Mouse (Mus musculus): ENCODE measurements around the gene Fndc5. TPM values are rescaled to one million over a fixed set of nuclear protein-coding genes. Genes with fewer than 3 reads are reported as not detected.
A peak's percentile ranks its signal among the peaks of the same experiment; 100 is the strongest.

The Fndc5 gene
- polyA plus RNA-seq, 1 experiment from 2014 or later = 1.5 TPM

DNA sequence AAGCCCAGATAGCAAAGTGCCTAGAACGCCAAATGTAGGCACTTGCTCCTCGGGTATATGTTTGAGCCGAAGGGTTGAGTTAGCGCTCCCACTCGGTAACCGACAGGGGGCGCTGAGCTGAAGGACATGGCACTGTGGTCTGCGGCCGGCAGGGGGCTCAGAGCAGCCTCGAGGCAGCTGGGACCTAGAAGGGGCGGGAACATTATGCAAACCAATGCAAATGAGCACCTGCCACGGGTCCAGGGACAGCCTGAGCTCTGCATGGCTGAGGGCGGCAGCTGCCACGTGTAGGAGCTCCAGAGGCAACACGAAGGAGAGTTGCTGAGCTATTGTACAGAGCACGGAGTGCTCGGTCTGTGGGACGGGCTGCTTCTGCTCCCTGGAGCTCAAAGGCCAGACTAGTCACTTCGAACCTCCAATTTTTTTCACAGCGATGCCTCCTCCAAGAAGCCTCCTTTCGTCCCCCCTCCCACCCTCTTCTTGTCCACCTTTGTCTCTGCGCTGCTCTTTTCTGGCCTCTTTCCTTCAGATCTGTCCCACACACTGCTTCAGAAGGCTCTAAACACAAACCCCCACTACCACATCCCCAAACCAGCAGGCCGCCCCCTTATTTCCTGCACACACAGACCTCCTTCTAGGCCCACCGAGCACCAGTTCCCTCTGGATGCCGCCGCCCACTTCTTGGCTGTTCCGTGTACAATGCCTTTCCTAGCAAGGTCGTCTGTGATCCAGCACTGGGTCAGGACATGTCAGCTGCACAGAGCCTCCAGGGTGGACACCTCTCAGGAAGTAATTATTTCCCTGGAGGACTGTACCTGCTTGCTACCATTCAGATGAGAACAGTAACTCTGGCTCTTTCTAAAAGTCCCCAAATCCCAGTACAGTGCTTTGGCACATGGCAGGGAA is 23.5 kb upstream of the Fndc5 start:
- Histone ChIP-seq H3K9me3 (no peaks in the 10 kb centered on the region), H3K36me3 (replicated peaks) (no peaks in the 10 kb centered on the region), H3K4me3 (peak overlapping the region; percentile 19; the same call in 1 of the 2 replicates), H3K27ac (replicated peaks) (0 out of 2 replicates have a peak overlapping the region, but pooled peaks have one; percentile 7), H3K4me1 (peaks cover 35% of the 10 kb centered on the region), H3K27me3 (replicated peaks; ENCODE audit: low read depth, poor library complexity, severe bottlenecking) (peaks cover 35% of the 10 kb centered on the region)
- peak; percentile 90 for DNase-seq (ENCODE audit: low spot score)
- WGBS = 35% methylated on average over 28 of the region's 28 CpGs

DNA sequence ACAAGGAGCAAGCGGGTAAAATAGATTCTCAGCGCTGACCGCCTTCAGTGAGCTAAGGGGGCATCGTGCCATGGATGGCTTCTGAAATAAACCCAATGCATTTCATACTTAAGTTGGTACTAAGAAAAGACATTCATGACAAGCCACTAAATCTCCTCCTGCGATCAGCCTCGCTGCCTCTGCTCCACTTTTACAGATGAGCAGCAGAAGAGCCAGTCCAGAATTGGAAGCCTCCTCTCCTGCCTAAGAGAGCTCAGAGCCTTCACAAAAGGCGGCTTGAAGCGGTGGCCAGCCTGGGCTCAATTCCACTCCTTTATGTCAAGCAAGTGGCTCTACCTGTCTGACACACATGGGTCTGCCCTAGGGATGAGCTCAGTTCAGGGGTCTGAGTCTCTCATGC is 20.1 kb upstream of the Fndc5 start:
- peaks cover 67% of the 10 kb centered on the region for H3K27me3 ChIP-seq (replicated peaks; ENCODE audit: low read depth, poor library complexity, severe bottlenecking)
- H3K4me3 ChIP-seq = no peak overlapping the region
- H3K27ac ChIP-seq (replicated peaks) = no peak overlapping the region
- WGBS = 89% methylated on average over 8 of the region's 8 CpGs
- no peak for DNase-seq (ENCODE audit: low spot score)
- peaks cover 38% of the 10 kb centered on the region for H3K4me1 ChIP-seq
- H3K36me3 ChIP-seq (replicated peaks) = no peaks in the 10 kb centered on the region
- no peaks in the 10 kb centered on the region for H3K9me3 ChIP-seq

DNA sequence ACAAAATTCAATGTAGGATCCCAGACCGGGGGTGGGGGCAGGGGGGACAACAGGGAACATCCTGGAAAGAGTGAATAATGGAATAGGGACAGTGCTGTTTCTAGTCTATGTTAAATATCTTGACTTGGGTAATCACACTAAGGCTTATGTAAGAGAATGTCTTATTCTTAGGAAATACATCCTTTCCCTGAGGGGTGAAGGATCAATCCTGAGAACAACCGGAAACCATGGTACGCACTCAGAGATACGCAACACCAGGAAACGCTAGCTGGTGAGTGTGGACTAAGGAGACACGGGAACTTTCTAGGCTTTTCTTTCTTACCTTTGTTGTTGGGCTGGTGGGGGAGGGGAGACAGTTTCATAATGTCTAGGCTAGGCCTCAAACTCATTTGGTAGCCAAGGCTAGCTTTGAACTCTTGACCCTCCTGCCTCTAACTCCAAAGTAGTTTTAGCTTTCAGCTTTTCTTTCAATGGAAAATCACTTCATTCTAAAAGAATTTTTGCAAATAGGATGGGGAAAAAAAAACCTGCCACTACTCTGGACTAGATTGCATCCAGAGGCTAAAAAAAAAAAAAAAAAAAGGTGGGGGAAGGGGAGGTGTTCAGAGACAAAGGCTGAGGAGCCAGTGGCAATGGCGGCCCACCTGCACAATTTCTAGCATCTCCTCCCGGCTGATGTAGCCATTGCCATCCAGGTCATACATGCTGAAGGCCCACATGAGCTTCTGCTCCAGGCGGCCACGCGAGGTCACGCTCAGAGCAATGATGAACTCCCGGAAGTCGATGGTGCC is 18.9 kb upstream of the Fndc5 start:
- Histone ChIP-seq H3K4me1 (peaks cover 32% of the 10 kb centered on the region), H3K27ac (replicated peaks) (no peak overlapping the region), H3K4me3 (no peak overlapping the region), H3K9me3 (no peaks in the 10 kb centered on the region), H3K36me3 (replicated peaks) (no peaks in the 10 kb centered on the region), H3K27me3 (replicated peaks; ENCODE audit: low read depth, poor library complexity, severe bottlenecking) (peaks cover 79% of the 10 kb centered on the region)
- WGBS = 86% methylated on average over 14 of the region's 14 CpGs
- no peak for DNase-seq (ENCODE audit: low spot score)

DNA sequence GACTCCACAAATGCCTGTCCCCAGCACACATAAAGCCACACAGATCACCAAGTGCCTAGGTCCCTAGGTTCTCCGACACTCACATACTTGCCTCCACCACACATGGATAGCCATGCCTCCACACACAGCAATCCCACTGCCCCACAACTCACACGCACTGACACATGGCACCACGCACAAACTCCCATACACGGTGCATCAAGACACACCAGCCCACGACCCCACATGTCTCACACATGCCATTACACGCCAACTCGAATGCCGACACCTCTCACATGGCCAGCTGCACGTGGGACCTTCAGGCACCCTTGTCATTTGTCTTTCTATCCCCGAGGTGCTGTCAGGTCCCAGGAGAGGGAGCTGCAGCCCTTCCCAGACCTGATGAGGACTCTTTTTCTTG is 17.1 kb upstream of the Fndc5 start:
- Histone ChIP-seq H3K9me3 (no peaks in the 10 kb centered on the region), H3K36me3 (replicated peaks) (no peaks in the 10 kb centered on the region), H3K27me3 (replicated peaks; ENCODE audit: low read depth, poor library complexity, severe bottlenecking) (peaks cover 79% of the 10 kb centered on the region), H3K4me3 (no peak overlapping the region), H3K4me1 (peaks cover 26% of the 10 kb centered on the region), H3K27ac (replicated peaks) (no peak overlapping the region)
- 74% methylated on average over 10 of the region's 10 CpGs for WGBS
- no peak for DNase-seq (ENCODE audit: low spot score)

DNA sequence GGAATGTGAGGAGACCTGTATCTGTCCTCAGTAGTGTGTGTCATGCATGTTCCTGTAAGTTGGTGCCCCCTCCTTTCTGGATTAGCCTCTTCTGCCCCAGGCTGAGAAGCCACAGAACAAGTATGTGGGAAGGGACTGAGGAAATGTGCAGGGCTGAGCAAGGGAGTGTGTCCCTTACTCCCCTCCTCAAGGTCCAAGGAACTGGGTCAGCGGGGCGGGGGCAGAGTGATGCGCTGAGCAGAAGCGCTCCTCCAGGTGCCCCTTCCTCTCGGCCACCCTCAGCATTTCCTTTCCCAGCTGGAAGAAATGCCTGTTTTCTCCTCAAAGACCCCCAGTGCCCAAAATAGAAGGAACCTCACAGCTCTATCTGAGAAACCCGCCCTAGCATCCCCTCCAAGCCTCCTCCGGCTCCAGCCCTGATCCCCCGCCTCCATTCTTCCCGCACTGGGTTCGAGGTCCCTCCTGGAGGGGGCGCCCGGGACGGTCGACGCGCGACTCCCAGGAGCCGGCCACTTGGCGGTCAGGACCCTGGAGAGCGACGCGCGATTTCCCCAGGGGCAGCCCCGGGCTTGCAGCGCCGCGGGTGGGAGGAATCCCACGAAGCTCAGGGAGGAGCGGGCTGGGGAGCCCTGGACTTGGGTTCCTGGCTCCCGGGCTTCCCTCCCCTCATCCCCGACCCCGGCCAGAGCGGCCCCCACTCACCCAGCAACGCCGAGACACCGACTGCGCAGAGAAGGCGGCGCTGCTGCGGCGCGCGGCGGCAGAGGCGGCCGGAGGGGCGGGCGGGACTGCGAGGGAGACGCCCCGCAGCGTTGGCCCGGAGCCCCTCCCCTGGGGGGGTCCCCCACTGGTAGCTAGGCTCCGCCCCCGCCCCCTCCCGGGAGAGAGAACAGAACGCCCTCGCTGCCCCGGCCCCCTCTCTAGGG is 16.0 kb upstream of the Fndc5 start:
- peak overlapping the region; percentile 62 for H3K4me3 ChIP-seq
- no peaks in the 10 kb centered on the region for H3K9me3 ChIP-seq
- H3K27me3 ChIP-seq (replicated peaks; ENCODE audit: low read depth, poor library complexity, severe bottlenecking) = peaks cover 81% of the 10 kb centered on the region
- H3K36me3 ChIP-seq (replicated peaks) = no peaks in the 10 kb centered on the region
- H3K4me1 ChIP-seq = peaks cover 30% of the 10 kb centered on the region
- peak; percentile 87 for DNase-seq (ENCODE audit: low spot score)
- H3K27ac ChIP-seq (replicated peaks) = no peak overlapping the region
- 1% methylated on average over 59 of the region's 59 CpGs for WGBS

DNA sequence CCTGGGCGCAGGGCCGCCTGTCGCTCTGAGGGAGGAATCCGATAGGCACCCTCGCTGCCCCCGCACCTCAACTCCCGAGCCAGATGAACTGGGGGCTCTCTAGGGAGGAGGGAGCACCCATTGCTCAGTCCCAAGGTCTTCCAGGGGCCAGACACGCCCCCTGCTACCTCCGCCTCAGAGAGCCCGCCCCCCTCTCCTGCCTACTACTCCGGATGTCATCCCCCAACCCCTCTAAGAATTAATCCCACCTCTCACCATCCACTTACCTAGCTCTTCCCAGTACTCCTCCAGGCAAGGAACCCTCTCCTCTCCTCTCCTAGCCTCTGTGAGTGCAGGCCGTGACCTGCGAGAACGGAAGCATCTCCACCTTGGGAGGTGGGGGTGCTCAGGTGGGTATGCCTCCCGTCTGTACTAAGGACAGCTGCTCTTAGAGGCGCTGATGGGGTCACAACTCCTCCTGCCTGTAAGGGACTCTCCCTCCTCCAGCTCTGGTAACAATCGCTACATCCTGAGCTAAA is 15.2 kb upstream of the Fndc5 start, which contains the start of gene Hpca:
Gene Hpca, minus strand, starts transcription at position 468 of the 518 bp plus-strand sequence.
- DNase-seq (ENCODE audit: low spot score) = peak; percentile 29
- Histone ChIP-seq H3K4me3 (peak within 1 kb of the TSS; percentile 62), H3K27ac (replicated peaks) (no peak within 1 kb of the TSS), H3K9me3 (no peaks in the 10 kb centered on the region), H3K4me1 (peaks cover 36% of the 10 kb centered on the region), H3K27me3 (replicated peaks; ENCODE audit: low read depth, poor library complexity, severe bottlenecking) (peaks cover 89% of the 10 kb centered on the region), H3K36me3 (replicated peaks) (no peaks in the 10 kb centered on the region)
- 2% methylated on average over 17 of the region's 17 CpGs for WGBS

DNA sequence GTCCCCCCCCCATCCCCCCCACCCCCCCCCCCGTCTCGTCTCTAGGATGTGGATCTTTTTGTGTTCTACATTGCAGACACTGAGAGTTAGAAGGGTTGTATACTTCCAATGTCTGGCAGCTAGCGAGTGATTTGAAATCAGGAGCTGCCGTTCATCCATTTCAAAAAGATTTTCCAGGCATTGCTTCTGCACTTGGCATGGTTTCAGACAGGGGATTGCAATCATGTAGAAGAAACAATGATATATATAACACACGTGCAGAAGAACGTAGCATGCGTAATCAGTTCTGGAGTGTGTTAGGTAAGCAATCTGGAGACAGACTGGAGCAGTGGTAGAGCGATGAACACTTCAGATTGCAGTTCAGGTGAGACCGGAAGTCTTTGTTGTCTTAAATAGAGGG is 14.7 kb upstream of the Fndc5 start:
- Histone ChIP-seq H3K36me3 (replicated peaks) (no peaks in the 10 kb centered on the region), H3K4me1 (peaks cover 36% of the 10 kb centered on the region), H3K27me3 (replicated peaks; ENCODE audit: low read depth, poor library complexity, severe bottlenecking) (peaks cover 86% of the 10 kb centered on the region), H3K4me3 (no peak overlapping the region), H3K9me3 (no peaks in the 10 kb centered on the region), H3K27ac (replicated peaks) (no peak overlapping the region)
- no peak for DNase-seq (ENCODE audit: low spot score)
- 39% methylated on average over 9 of the region's 9 CpGs for WGBS

DNA sequence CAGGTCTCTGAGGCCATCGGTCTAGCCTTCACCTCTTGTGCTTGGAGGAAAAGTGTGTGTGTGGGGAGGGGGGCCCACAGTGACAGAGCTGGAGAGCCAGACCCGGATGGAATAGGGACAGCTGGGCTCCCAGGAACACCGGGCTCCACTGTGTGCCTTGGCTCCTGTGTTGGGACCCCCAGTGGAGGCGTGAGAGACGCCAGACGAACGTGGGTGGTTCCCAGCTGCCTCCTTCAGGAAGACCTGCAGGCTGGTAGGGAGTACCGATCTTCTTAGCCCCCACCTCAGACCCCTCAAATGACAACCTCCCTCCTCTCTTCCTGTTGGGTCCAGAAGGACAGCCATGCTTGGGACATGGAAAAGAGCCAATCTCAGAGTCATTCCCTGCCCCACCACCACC is 14.1 kb upstream of the Fndc5 start:
- no peaks in the 10 kb centered on the region for H3K36me3 ChIP-seq (replicated peaks)
- peaks cover 86% of the 10 kb centered on the region for H3K27me3 ChIP-seq (replicated peaks; ENCODE audit: low read depth, poor library complexity, severe bottlenecking)
- no peak overlapping the region for H3K27ac ChIP-seq (replicated peaks)
- H3K9me3 ChIP-seq = no peaks in the 10 kb centered on the region
- WGBS = 46% methylated on average over 8 of the region's 8 CpGs
- no peak overlapping the region for H3K4me3 ChIP-seq
- peaks cover 36% of the 10 kb centered on the region for H3K4me1 ChIP-seq
- DNase-seq (ENCODE audit: low spot score) = no peak

DNA sequence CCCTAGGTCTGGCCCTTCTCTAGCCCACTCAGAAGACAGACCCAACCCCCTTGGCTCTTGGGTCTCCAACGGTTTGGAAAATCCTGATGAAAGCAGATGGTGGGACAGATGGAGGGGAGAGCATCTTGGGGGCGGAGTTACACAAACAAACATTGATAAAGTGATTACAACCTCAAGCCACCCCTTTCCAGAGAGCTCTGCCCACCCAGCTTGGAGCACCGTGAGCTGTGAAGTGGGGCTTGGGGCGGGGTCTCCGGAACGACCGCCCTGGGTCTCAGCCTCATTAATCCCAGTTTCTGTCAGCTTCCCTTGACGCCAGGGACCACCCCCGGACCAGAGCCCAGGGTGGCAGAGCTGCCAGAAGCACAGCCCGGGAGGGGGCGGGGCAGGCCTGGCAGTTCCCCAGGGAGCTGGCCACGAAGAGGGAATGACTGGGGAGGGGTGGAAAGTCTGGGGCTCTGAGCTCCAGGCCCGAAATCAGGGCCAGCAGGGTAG is 12.1 kb upstream of the Fndc5 start:
- Histone ChIP-seq H3K27me3 (replicated peaks; ENCODE audit: low read depth, poor library complexity, severe bottlenecking) (peaks cover 80% of the 10 kb centered on the region), H3K9me3 (no peaks in the 10 kb centered on the region), H3K36me3 (replicated peaks) (no peaks in the 10 kb centered on the region), H3K4me3 (peak overlapping the region; percentile 30; the same call in 1 of the 2 replicates), H3K27ac (replicated peaks) (no peak overlapping the region), H3K4me1 (peaks cover 53% of the 10 kb centered on the region)
- WGBS = 11% methylated on average over 13 of the region's 13 CpGs
- no peak for DNase-seq (ENCODE audit: low spot score)

DNA sequence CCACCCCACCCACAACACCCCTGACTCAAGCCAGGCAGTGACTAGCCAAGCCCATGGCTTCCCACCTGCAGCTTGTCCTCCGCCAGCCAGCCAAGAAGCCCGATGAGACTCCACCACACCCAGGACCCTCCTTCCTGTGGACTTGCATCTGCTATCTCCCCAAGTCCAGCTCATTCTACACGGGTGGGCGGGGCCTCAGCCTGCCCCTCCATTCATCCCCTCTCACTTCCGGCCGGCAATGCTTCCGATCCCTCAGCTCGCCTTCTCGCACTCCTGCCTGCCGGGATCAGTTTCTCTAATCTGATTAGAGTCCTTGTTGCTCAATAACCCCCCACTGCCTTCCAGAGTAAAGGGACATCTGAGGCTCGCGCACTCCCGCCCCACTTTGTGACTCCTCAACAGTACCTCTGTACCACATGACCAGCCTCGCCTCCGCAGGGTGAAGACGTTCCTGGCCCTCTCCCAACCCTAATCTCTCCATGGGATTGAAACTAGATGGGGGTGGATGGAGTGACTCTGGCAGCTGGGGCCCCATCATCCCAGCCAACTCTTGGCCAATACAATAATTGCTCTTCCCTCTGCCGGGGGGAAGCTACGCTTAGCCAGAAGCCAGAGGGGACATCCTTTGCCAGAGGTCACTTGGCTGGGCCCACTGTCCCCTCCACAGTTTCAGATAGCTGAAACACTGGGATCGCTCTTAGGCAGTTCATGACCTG is 10.9 kb upstream of the Fndc5 start:
- Histone ChIP-seq H3K9me3 (no peaks in the 10 kb centered on the region), H3K27me3 (replicated peaks; ENCODE audit: low read depth, poor library complexity, severe bottlenecking) (peaks cover 68% of the 10 kb centered on the region), H3K27ac (replicated peaks) (no peak overlapping the region), H3K4me3 (peak overlapping the region; percentile 46), H3K4me1 (peaks cover 58% of the 10 kb centered on the region), H3K36me3 (replicated peaks) (no peaks in the 10 kb centered on the region)
- 11% methylated on average over 19 of the region's 19 CpGs for whole genome bisulfite sequencing
- peak; percentile 42 for DNase-seq (ENCODE audit: low spot score)

DNA sequence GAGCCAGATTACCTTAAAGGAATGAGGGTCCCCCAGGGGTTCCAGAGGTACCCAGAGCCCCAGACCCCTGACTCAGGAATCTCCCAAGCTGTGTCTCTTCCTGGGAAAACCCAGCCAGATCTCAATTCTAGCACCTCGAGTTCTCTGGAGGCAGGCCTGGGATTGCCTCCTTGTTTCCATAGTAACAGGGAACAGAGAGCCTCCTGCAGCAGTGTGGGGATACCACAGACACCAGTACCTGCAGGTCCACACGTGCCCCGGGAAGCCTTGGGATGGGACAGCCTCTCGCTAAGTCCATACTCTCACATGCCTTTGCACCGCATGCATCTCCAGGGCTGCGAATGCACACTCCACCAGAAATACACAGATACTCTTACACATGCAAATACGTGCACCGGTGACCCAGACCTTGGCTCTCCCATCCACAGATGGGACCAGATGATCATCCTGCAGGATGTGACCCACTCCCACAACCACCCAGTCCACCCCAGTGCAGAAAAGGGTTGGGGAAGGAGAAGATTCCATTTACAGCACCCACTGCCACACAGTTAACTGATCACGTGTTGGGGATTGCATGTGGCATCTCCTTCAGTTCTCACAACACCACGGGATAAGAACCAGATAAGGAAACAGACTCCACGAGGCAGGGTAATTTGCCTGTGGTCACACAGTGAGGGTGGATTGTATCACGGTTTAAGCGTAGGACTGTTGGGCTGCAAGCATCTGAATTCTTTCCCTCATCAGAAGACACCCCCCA is 8.0 kb upstream of the Fndc5 start:
- Histone ChIP-seq H3K27me3 (replicated peaks; ENCODE audit: low read depth, poor library complexity, severe bottlenecking) (peaks cover 55% of the 10 kb centered on the region), H3K4me1 (peaks cover 53% of the 10 kb centered on the region)
- WGBS = 68% methylated on average over 13 of the region's 13 CpGs

More for the DNA sequence above, 8.0 kb upstream of the Fndc5 start:
- Histone ChIP-seq H3K9me3 (no peaks in the 10 kb centered on the region), H3K4me3 (no peak overlapping the region), H3K27ac (replicated peaks) (no peak overlapping the region; the same call in 1 of the 2 replicates), H3K36me3 (replicated peaks) (no peaks in the 10 kb centered on the region)
- no peak for DNase-seq (ENCODE audit: low spot score)
